Mouse (Mus musculus): ENCODE measurements around the gene Ralgapa2. TPM values are rescaled to one million over a fixed set of nuclear protein-coding genes. Genes with fewer than 3 reads are reported as not detected.

Ralgapa2 gene
- polyA plus RNA-seq, 1 experiment from 2014 or later: 4.5 TPM

DNA sequence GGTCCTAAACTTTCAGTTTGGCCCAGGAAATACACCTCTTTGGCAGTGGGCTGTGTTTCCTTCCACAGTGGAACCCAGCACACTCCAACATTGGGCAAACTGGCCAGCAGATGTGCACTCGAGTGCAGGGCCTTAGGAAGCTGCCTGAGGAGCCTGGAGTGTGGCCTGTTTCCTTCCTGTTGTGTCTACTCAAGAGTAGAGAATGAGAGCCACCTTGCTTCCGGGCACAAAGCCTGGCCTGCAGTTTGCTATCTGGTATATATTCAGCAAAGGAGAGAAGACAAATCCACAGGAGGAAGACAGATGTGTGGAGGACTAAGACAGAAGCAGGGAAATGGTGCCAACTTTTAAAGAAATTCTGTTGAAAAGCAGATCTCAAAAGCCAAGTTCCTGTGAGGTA is 189.4 kb downstream of the Ralgapa2 start:
- ATAC-seq (ENCODE audit: low read depth): no peak
- no peaks in the 10 kb centered on the region for H3K27me3 ChIP-seq (ENCODE audit: control insufficient read depth, insufficient read depth, low read depth, low read length)
- no peaks in the 10 kb centered on the region for H3K9me3 ChIP-seq (replicated peaks; ENCODE audit: control insufficient read depth, low read length)
- no peak overlapping the region for H3K4me2 ChIP-seq (ENCODE audit: low read depth, low read length)
- no peaks in the 10 kb centered on the region for H3K36me3 ChIP-seq (ENCODE audit: control insufficient read depth, insufficient read depth)
- 29% methylated on average over 2 of the region's 2 CpGs for WGBS (ENCODE audit: insufficient replicate concordance)
- H3K9ac ChIP-seq (ENCODE audit: low read depth, low read length): no peak overlapping the region
- no peak overlapping the region for H3K27ac ChIP-seq (ENCODE audit: low read length)
- H3K4me1 ChIP-seq (ENCODE audit: control insufficient read depth, low read depth, low read length): no peaks in the 10 kb centered on the region
- no peak overlapping the region for H3K4me3 ChIP-seq (ENCODE audit: low read depth, low read length)

GRCm38 (mm10) chr2:146322019-146322418 is 190.1 kb downstream of the Ralgapa2 start:
- H3K9ac ChIP-seq (ENCODE audit: low read depth, low read length): no peak overlapping the region
- no peaks in the 10 kb centered on the region for H3K4me1 ChIP-seq (ENCODE audit: control insufficient read depth, low read depth, low read length)
- ATAC-seq (ENCODE audit: low read depth): no peak

DNA sequence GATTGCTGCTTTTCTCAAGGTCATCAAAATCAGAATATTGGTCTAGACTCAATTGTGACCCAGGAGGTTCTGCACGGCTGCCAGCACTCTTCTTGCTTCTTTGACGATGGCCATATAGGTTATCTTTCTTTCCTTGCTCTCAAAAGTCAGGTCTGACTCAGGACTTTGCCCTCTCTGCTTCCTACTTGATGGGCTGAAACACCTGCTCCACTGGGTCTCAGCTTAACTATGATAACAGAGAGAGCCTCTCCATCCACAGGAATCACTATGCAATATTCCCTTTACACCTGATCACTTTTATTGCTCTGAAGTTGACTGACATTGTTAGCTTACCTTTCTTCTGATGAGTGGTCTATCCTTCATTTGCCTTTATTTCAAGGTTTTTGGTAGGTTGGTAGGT is 191.5 kb downstream of the Ralgapa2 start:
- no peak overlapping the region for H3K4me2 ChIP-seq (ENCODE audit: low read depth, low read length)
- H3K9me3 ChIP-seq (replicated peaks; ENCODE audit: control insufficient read depth, low read length): no peaks in the 10 kb centered on the region
- H3K4me1 ChIP-seq (ENCODE audit: control insufficient read depth, low read depth, low read length): no peaks in the 10 kb centered on the region
- no peaks in the 10 kb centered on the region for H3K36me3 ChIP-seq (ENCODE audit: control insufficient read depth, insufficient read depth)
- ATAC-seq (ENCODE audit: low read depth): no peak
- no peak overlapping the region for H3K9ac ChIP-seq (ENCODE audit: low read depth, low read length)
- no peak overlapping the region for H3K4me3 ChIP-seq (ENCODE audit: low read depth, low read length)
- WGBS (ENCODE audit: insufficient replicate concordance): 76% methylated on average over 2 of the region's 2 CpGs
- no peak overlapping the region for H3K27ac ChIP-seq (ENCODE audit: low read length)
- H3K27me3 ChIP-seq (ENCODE audit: control insufficient read depth, insufficient read depth, low read depth, low read length): no peaks in the 10 kb centered on the region

More at GRCm38 (mm10) chr2:146322019-146322418, 190.1 kb downstream of the Ralgapa2 start:
- no peak overlapping the region for H3K27ac ChIP-seq (ENCODE audit: low read length)
- no peak overlapping the region for H3K4me2 ChIP-seq (ENCODE audit: low read depth, low read length)
- H3K4me3 ChIP-seq (ENCODE audit: low read depth, low read length): no peak overlapping the region
- 67% methylated on average over 2 of the region's 2 CpGs for WGBS (ENCODE audit: insufficient replicate concordance)
- no peaks in the 10 kb centered on the region for H3K36me3 ChIP-seq (ENCODE audit: control insufficient read depth, insufficient read depth)
- H3K27me3 ChIP-seq (ENCODE audit: control insufficient read depth, insufficient read depth, low read depth, low read length): no peaks in the 10 kb centered on the region
- H3K9me3 ChIP-seq (replicated peaks; ENCODE audit: control insufficient read depth, low read length): no peaks in the 10 kb centered on the region

DNA sequence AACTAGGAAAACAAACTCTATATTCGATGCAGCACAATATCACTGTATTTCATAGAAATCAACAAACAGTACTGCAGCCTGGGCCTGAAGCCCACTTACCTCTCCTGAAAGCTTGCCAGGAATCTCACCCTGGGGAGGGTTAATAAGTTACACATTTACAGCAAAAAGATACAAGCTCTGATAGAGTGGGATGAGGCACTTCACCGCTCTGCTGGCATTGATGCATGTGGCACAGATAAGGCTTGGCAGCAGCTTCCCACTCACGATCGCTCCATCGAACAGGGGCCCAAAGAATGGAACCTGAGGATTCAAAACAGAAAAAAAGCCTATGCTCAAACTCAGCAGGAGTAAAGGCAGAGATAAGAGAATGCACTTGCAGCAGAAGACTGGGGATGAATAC is 197.4 kb downstream of the Ralgapa2 start:
- Histone ChIP-seq H3K27me3 (ENCODE audit: control insufficient read depth, insufficient read depth, low read depth, low read length) (no peaks in the 10 kb centered on the region), H3K4me1 (ENCODE audit: control insufficient read depth, low read depth, low read length) (no peaks in the 10 kb centered on the region), H3K9ac (ENCODE audit: low read depth, low read length) (no peak overlapping the region), H3K9me3 (replicated peaks; ENCODE audit: control insufficient read depth, low read length) (no peaks in the 10 kb centered on the region), H3K36me3 (ENCODE audit: control insufficient read depth, insufficient read depth) (no peaks in the 10 kb centered on the region), H3K4me2 (ENCODE audit: low read depth, low read length) (no peak overlapping the region), H3K27ac (ENCODE audit: low read length) (no peak overlapping the region), H3K4me3 (ENCODE audit: low read depth, low read length) (no peak overlapping the region)
- WGBS (ENCODE audit: insufficient replicate concordance): 68% methylated on average over 5 of the region's 5 CpGs
- no peak for ATAC-seq (ENCODE audit: low read depth)

DNA sequence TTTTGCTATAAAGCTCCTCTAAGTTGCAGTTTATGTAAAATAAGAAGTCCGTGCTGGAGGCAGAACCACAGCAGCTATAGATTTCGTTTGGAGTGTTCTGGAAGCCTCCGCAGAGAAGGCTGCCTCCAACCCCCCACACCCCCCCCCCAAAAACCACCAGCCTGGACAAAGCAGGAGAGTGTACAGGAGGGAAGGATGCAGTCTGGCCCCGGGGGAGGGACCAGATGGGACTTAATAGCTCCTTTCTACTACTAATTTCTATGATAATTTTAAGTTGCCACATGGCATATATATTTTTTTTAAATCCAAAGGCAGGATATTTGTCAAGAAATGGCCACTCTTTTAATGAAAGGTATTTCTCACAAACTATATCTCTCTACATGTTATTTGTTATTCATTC is 198.3 kb downstream of the Ralgapa2 start:
- Histone ChIP-seq H3K9me3 (replicated peaks; ENCODE audit: control insufficient read depth, low read length) (no peaks in the 10 kb centered on the region), H3K36me3 (ENCODE audit: control insufficient read depth, insufficient read depth) (no peaks in the 10 kb centered on the region), H3K4me1 (ENCODE audit: control insufficient read depth, low read depth, low read length) (no peaks in the 10 kb centered on the region), H3K27me3 (ENCODE audit: control insufficient read depth, insufficient read depth, low read depth, low read length) (no peaks in the 10 kb centered on the region), H3K9ac (ENCODE audit: low read depth, low read length) (no peak overlapping the region), H3K4me3 (ENCODE audit: low read depth, low read length) (no peak overlapping the region), H3K4me2 (ENCODE audit: low read depth, low read length) (no peak overlapping the region), H3K27ac (ENCODE audit: low read length) (no peak overlapping the region)
- no peak for ATAC-seq (ENCODE audit: low read depth)
- 65% methylated on average over 4 of the region's 4 CpGs for WGBS (ENCODE audit: insufficient replicate concordance)

DNA sequence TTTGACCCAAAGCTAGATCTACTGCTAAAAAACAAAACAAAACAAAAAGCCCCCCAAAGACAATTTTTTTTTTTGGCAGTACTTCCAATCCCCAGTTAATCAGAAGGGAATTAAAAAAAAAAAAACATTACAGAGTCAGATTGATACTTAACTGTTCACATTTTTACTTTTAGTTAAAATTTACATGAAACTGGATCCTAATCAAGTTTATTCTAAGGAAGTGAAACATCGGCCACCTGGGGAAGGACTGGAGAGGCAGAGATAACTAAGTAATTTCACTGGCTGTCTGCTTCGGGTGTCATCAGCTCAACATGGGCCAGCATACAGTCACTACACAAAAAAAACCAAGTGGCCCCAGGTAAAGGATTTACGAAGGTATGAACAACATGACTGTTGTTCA is 201.4 kb downstream of the Ralgapa2 start:
- Histone ChIP-seq H3K4me3 (ENCODE audit: low read depth, low read length) (no peak overlapping the region), H3K4me1 (ENCODE audit: control insufficient read depth, low read depth, low read length) (no peaks in the 10 kb centered on the region), H3K9me3 (replicated peaks; ENCODE audit: control insufficient read depth, low read length) (no peaks in the 10 kb centered on the region), H3K27ac (ENCODE audit: low read length) (no peak overlapping the region), H3K9ac (ENCODE audit: low read depth, low read length) (no peak overlapping the region), H3K27me3 (ENCODE audit: control insufficient read depth, insufficient read depth, low read depth, low read length) (no peaks in the 10 kb centered on the region), H3K36me3 (ENCODE audit: control insufficient read depth, insufficient read depth) (no peaks in the 10 kb centered on the region), H3K4me2 (ENCODE audit: low read depth, low read length) (no peak overlapping the region)
- ATAC-seq (ENCODE audit: low read depth): no peak
- 62% methylated on average over 3 of the region's 3 CpGs for WGBS (ENCODE audit: insufficient replicate concordance)

GRCm38 (mm10) chr2:146310291-146310690 is 201.9 kb downstream of the Ralgapa2 start:
- Histone ChIP-seq H3K9ac (ENCODE audit: low read depth, low read length) (no peak overlapping the region), H3K36me3 (ENCODE audit: control insufficient read depth, insufficient read depth) (no peaks in the 10 kb centered on the region), H3K27ac (ENCODE audit: low read length) (no peak overlapping the region), H3K4me2 (ENCODE audit: low read depth, low read length) (no peak overlapping the region), H3K27me3 (ENCODE audit: control insufficient read depth, insufficient read depth, low read depth, low read length) (no peaks in the 10 kb centered on the region), H3K4me3 (ENCODE audit: low read depth, low read length) (no peak overlapping the region), H3K9me3 (replicated peaks; ENCODE audit: control insufficient read depth, low read length) (no peaks in the 10 kb centered on the region), H3K4me1 (ENCODE audit: control insufficient read depth, low read depth, low read length) (no peaks in the 10 kb centered on the region)
- WGBS (ENCODE audit: insufficient replicate concordance): 50% methylated on average over 6 of the region's 6 CpGs
- no peak for ATAC-seq (ENCODE audit: low read depth)

- Histone ChIP-seq H3K27ac (ENCODE audit: low read length) (no peak overlapping the region), H3K4me2 (ENCODE audit: low read depth, low read length) (no peak overlapping the region), H3K9ac (ENCODE audit: low read depth, low read length) (no peak overlapping the region), H3K27me3 (ENCODE audit: control insufficient read depth, insufficient read depth, low read depth, low read length) (no peaks in the 10 kb centered on the region), H3K4me1 (ENCODE audit: control insufficient read depth, low read depth, low read length) (no peaks in the 10 kb centered on the region), H3K9me3 (replicated peaks; ENCODE audit: control insufficient read depth, low read length) (no peaks in the 10 kb centered on the region), H3K36me3 (ENCODE audit: control insufficient read depth, insufficient read depth) (no peaks in the 10 kb centered on the region), H3K4me3 (ENCODE audit: low read depth, low read length) (no peak overlapping the region)
- ATAC-seq (ENCODE audit: low read depth): no peak
- WGBS (ENCODE audit: insufficient replicate concordance): 85% methylated on average over 2 of the region's 2 CpGs
Measured at GRCm38 (mm10) chr2:146309413-146309812, 202.7 kb downstream of the Ralgapa2 start.

- no peaks in the 10 kb centered on the region for H3K4me1 ChIP-seq (ENCODE audit: control insufficient read depth, low read depth, low read length)
- no peaks in the 10 kb centered on the region for H3K36me3 ChIP-seq (ENCODE audit: control insufficient read depth, insufficient read depth)
- no peaks in the 10 kb centered on the region for H3K9me3 ChIP-seq (replicated peaks; ENCODE audit: control insufficient read depth, low read length)
- no peak overlapping the region for H3K27ac ChIP-seq (ENCODE audit: low read length)
- H3K27me3 ChIP-seq (ENCODE audit: control insufficient read depth, insufficient read depth, low read depth, low read length): no peaks in the 10 kb centered on the region
- 47% methylated on average over 3 of the region's 3 CpGs for WGBS (ENCODE audit: insufficient replicate concordance)
- H3K9ac ChIP-seq (ENCODE audit: low read depth, low read length): no peak overlapping the region
- H3K4me3 ChIP-seq (ENCODE audit: low read depth, low read length): no peak overlapping the region
- no peak overlapping the region for H3K4me2 ChIP-seq (ENCODE audit: low read depth, low read length)
- ATAC-seq (ENCODE audit: low read depth): no peak
Measured at GRCm38 (mm10) chr2:146307060-146307459, 205.1 kb downstream of the Ralgapa2 start.
